Mouse (Mus musculus): Measurements from ENCODE around the gene Rnd3.

Gene Rnd3

DNA sequence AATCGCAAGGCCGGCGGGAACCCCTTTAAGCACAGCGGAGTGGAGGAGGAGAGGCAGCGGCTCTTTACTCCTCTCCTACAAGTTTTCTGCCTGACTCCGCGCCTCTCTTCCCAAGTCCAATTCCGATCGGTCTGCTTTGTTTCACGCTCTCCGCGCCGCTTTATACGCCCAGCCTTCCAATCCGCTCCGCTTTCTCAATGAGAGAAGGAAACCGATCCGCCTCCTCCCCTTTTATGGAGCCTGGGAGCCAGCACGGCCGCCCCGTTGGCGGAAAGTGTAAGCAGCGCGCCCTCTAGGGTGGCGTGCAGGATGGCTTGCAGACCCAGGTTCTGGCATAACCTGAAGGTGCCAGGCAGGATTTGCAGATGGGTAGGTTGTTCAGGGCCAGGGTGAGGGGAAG lies at the start of gene Rnd3:
Gene Rnd3 (minus strand): TSS at position 137 of the 400 bp plus-strand sequence.
- DNase-seq, result peak; percentile 96

DNA sequence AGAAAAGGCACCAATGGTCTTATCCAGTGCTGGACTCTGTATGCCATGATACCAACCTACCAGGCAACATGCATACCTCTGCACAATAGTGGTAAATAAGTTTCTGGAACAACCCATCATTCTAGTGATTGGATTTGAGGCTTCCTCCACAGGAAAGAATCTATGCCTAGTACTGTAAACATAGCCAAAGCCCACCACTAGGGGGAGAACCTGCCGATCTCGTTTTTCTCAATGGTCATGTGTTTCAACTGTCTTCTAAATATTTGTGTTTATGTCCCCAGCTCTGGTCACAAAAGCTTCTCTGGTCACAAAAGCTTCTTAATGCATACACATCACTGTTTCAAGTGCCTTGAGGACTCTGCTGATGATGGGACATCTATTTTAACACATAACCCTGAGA lies 43.4 kb upstream of the Rnd3 start:
- no peak for DNase-seq

DNA sequence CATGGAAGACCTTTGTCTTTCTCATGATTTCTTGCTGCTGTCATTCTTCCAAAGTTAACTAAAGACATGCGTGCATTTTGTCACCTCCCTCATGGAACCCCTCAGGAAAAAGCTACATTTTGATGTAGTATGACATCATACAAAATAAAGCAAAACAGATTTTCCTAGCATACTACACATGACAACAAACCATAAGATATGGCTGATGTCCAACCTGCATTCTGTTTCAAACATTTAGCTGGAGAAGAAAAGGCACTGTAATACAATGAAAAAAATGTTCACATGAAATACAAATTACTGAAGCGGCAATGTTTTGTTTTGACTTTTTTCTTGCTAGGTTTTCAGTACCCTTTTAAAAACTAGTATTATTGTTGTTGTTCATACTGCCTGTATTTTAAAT lies 36.9 kb upstream of the Rnd3 start:
- no peak for DNase-seq

DNA sequence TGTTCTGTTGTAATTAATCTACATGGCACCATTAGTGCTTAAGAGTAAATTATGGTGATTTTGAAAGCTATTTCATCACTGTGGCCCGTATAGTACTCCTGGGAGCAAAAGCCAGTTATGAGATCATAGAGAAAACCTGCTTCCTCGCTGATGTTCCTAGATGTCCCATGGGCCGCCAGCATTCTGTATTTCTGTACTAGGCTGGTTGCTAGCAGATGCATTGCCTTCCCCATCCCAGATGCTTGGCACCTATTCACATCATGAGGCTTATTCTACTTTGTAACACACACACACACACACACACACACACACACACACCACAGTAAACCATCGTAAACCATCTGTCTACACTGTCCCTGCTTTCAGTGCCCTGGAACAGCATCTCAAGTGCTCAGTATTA lies 34.1 kb upstream of the Rnd3 start:
- DNase-seq, result no peak

DNA sequence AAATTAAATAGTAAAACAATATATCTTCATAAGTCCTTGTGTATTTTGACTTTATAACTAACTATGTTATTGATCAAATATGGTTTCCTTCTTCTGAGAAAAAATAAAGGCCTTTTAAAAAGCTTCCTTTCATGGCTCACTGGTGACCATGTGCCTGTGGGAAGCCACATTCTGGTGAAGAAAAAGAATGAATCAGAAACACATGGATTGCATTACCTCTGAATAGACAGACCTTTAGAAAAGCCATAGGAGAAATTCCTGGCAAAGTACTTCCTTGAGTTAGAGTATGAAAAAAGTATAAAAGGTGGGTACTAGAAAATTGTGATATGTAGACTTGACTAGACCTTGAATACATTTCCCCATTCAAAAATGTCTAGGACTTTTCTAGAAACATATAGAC lies 32.5 kb upstream of the Rnd3 start:
- no peak for DNase-seq

DNA sequence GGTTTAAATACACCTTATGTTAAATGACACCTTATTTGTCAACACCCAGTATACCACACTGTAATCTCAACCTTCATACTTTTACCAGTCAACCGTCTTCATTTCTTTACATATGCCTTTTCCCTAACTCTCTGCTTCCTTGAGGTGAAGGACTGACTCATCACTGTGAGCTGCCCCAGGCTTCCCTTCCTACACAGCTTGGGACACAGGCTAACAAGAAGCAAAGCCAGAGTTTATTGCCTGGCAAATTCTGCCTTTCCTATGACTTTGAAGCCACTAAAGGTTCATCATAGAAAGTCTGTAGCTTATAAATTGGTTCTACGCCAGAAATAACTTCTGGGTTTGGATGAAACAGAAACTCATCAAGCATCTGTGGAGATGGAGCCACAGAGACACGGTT lies 30.2 kb upstream of the Rnd3 start:
- DNase-seq, result no peak

DNA sequence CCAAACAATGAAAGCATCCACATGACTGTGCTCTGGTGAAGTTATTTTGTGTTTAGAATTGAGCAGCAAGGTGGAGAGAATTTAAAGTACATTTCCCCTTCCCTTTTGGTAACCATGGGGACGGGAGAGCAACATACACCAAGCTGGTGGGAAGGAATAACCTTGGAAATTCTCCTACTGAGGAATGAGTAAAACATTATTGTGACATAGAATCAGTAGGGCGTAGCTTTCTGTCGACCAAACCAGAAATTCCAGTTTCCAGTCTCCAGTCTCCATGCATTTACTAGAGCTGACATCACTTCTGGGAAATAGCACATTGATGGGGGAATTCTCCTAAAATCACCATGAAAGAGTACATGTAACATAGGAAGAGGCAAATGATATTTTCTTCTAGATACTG lies 28.7 kb upstream of the Rnd3 start:
- no peak for DNase-seq

DNA sequence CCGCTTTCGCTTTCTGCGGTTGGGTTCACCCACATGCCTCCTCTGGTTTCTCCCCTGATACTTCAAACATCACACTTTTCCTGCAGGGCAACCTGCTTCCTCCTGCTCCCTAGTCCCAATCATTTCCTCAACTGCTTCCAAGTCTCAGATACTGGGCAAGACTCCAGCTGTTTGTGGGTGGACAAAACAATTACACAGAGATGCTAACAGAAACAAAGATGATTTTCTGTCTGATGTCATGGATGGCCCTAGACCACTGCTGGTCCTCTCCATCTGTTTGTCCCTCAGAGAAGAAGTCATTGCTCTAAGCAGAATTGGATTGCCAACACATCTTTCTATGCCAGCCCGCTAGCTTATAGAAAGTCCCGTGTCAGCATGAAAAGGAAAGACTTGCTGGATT lies 26.4 kb upstream of the Rnd3 start:
- peak in 1 of 2 experiments; percentile 7 for DNase-seq

DNA sequence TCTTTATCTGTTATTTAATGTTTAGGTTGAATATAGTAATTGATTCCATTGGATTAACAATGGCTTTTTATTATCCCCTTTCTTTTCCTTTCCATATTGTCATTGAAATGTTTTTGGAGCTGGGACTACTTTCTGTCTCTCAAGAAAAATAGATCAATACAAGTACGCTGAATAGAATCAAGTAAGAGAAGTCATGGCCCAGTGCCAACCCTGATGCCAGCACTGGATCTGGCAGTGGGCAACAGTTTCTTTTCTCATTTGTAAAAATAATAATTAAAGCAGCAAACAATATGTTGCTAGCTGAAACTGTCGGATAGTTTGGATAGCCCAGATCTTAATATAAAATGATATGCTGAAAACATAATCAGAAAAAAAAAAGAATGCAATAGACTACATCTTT lies 12.2 kb upstream of the Rnd3 start:
- DNase-seq, result no peak

DNA sequence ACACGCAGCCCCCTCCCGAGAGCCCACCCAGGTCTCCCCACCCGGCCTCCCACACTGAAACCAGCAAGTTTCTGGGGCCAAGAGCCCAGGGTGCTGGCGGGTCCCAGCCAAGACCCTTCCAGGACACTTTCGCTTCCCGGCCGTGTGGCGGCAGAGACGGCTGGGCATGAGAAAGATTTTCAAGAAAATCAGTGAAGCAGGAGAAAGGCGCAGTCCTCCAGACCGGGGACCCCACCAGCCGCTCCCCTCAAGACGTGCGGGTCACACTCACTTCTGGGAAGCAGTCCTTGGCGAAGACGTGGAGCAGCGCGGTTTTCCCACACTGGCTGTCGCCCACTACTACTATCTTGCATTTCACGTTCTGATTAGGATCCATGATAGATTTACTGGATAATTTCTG lies 457 bp downstream of the Rnd3 start:
- DNase-seq, result peak; percentile 51 to 53

DNA sequence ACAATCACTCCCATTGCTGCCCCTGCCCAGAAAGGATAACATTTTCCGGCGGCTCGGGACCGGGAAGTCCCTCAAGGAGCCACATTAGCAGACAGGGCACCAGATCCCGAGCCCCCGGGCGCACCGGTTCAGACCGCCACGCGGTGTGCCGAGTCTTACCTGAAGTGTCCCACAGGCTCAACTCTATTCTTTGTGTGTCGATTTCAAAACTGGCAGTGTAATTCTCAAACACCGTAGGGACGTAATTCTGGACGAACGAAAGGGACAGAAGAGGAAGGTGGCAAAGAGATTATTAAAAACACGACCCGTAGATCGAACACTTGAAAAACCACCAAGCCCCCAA lies 875 bp downstream of the Rnd3 start:
- no peak for DNase-seq

DNA sequence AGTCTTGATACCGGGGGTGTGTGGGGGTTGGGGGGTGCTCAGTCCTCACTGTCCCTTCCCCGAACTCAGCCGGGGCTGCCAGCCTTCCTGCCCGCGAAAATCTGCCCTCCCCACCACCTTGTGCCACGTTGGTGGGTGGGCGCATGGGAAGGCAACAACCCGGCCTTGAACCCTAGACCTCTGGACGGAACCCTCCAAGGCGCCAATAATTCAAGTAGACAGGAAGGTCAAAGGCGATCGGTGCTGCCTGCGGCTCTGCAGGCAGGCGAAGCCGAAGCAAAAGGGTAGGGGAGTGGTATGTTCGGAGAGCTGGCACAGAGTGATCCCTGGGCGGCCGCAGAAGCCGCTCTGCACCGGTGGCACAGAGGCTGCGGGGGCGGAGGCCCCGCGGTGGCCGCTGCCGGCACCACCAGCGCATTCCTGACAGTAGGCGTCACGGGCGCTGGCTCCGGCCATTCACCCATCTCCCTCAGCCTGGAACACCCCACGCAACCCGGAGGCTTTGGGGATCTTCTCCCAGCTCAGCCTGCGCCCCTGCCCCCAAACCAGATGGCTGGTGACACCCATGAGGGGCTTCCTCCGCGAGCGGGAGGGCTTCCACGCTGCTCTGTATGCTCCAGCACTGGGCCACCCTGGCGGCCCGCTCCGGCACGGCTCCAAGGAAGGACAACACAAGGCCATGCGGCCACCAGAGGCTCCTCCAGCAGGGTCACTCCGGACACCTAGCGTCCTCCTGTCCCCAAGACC lies 1.4 kb downstream of the Rnd3 start:
- DNase-seq, result peak; percentile 88 to 90

DNA sequence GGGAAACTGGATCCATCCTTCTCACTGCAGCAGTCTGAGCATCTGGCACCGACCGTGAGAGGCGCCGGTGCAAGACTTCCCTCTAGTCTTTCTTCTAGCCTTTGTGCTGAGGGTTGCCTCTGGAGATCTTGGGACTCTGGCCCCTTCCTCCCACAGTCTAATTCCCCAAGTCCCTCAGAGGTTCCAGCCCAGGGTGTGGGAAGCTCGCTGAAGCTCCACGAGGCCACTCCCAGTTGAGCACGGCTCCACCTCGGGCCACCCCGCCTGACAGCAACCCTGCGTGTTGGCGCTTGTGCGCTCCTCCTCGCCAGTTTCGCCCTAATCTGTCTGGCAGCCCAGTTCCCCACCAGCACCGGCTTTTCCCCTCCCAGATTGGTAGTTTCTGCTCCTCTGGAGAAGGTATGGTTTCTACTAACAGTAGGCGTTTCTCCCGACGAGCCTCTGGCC lies 2.0 kb downstream of the Rnd3 start:
- DNase-seq, result peak; percentile 83 to 88

DNA sequence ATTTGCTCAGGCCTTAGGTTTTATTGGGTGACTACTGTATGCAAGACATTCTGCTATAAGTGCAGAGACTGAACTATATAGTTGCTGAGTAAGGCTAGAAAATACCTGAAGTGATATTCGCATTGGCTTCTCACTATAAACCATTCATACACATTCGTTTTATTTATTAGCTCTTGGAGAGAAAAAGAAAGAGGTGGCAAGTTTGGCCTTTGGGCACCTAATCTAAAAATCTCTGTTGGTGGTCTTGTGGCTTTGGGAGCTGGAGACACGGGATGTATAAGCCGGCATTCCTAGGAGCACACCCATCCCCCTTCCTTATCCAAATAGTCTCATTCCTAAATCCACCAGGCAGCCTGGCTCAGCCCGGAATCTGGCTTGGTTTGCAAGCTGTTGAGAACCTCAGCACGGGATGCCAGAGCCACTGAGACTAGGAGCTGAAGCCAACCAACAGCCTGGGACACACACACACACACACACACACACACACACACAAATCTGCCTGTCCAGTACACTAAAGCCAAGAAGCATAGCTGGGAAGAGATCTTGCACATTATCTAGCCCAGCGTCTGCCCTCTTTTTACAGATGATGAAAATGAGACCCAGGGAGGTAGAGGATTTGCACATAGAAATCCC lies 3.0 kb downstream of the Rnd3 start:
- peak; percentile 46 to 75 for DNase-seq

DNA sequence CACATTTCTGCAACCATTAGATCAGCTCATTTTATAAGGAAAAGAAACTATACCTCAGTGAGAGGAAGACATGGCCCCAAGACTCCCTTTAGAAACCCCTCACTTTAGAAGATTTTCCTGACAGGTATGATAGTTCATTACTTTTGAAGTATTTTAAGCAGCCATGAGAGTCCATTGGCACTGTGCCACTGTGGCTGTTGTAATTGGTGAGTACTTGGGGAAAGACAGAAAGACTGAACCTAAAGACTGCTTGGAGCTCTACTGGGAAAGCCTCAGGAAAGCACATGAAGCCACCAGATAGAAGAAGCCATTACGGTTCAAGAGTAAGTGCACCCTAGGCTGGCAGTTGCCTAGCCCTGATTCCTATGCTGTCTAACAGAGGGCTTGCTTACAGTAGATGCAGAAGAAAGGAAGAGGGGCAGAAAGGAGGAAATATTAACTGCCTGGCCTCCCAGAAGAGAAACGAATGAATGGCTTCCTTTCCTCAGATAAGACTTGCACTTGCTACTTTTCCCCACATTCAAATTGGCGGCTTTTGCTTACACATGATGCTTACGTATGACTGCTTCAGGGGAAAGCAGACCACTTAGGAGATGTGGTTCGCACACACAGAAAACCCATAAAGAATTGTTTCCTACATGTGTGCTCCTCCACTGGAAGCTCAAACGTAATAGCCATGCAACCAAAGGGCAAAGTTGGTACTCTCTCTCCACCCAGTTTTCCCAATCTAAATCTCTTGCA lies 4.4 kb downstream of the Rnd3 start:
- DNase-seq, result no peak

DNA sequence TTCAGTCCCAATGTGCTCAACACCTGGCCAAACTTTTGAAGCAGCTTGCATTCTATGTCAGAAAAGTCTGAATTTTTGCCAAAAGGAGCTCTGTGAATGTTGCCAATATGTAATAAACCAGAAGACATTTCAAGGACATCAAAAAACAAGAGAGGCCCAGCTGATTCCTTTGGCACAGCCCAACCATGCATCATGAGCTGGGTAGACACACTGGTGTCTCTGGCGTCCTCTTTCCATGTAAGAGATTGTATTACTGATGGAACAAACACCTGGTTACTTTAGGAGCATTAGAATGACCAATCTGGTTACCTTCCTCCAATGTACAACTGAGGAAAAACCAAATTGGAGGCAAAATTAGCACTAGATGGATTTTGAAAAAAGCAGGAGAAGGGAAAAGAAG lies 6.5 kb downstream of the Rnd3 start:
- no peak for DNase-seq

DNA sequence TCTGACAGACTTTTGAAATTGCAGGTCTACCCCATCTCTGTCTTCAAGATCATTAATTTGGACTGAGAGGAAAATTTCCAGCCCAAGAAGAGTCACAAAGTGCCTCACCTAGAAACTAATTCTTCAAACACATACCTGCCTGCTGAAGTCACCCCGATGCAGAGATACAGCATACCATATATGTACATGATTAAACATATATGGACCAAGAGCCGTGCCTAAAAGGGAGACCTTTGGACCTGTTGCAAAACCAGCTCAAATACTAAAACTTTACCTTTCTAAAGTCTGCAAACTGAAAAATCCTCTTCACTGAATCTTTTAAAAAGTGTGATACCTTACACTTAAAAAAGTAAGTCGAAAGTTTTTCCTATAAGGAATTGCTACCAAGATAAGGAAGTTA lies 7.6 kb downstream of the Rnd3 start:
- no peak for DNase-seq

DNA sequence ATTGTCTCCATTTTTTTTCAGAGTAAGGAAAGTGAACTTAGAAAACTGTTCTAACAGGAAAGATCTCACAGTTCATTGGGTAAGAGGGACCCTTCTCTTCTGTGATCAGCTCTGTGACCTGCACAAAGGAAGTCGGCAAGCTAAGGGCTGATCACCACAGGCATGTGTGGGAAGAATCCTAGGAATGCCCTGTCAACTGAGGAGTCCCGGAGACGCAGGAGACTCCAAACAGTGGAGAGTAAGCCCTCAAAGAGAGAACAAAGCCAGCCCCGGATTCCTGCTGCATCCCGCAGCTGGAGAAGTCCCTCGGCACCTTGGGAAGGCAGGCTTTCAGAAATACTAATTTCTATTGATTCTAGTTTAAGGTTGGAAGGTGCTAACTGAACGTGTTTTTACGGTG lies 8.4 kb downstream of the Rnd3 start:
- DNase-seq, result peak; percentile 13 to 28

DNA sequence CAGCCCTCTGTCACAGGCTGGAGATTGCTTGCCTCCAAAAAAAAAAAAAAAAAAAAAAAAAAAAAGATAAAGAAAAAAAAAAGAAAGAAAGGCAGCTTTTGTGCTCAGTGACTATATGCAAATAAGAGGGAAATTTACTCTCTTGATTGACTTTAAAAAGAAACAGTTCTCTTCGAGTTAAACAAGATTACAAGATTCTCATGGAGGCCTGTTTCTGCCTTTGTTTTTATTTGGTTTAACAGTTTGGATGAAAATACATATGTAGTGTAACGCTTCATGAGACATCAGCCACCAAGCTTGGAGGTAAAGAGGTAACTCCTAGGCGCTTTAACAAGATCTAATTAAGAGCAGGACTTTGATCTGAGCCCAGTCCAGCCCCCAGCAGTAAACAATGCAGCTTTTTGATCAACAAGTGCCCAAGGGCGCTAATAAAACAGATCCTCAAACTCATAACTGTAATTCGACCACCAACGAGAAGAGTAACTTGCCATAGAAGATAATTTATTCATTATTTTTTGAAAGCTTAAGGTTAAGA lies 8.9 kb downstream of the Rnd3 start:
- no peak for DNase-seq

DNA sequence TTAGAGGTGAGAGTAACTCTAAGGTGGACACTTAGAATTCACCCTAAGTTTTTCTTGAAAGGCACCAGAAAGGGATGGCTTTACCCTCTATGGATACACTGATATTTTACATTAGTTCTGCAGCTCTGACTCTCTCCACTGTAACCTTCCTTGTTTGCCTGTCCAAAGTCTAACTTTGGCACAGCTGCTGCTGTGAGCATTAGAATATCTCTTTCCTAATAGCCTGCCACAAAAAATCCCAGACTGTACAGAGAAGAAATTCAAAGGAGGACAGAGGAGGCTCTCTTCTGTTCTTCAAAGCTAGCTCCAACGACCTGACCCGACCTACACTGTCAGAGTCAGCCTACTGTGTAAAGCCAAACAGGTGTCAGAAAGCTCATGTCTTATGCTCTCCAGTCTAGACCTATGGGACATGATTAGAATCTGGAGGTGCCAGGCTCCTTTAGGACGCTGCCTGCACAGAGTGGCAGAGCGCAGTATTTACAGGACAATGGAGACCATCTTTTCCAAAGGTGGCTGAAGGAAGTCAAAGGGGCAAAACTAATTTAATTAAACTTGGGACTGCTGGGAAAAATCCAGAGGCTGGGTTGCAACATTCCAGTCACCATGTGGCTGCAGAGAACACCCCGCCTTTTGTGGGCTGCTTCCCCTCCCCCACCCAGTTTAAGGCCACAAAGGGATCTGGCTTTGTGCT lies 9.5 kb downstream of the Rnd3 start:
- DNase-seq, result peak; percentile 39 to 63

DNA sequence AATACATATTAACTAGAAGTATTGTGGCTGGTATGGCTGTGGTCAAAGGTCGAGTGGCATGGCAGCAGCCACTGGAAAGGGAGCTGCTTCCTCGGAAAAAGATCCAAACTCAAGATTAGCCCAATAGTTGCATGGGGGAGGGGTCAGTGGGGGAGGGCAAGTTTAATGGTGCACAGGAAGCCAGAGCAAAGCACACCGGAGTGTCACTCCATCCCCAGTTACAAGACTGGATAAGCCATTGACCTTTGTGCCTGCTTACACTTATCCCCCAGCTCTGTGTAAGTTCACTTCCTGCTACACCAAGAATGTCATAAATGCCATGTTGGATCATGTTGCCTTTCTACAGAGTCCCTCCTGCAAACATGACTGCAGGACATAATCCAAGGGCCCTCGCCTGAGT lies 11.2 kb downstream of the Rnd3 start:
- DNase-seq, result no peak

DNA sequence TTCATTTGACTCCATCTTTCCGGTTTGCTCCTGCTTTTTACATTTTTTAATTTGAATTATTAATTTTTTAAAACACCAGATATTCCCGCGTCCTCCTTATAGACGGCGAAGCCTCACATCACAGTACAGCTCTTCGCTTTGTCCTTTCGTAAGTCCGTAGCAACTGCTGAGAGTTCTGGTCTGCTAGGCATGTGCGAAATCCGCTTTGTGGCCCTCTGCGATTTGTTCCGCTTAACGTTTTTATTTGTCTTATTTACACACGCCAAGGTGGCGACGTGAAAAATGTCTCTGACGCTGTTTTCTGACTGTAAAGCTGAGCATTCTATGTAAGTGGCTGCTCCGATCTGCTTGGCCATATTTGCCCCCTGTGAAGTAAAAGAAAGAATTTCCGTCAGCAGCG lies 16.7 kb downstream of the Rnd3 start:
- no peak for DNase-seq

DNA sequence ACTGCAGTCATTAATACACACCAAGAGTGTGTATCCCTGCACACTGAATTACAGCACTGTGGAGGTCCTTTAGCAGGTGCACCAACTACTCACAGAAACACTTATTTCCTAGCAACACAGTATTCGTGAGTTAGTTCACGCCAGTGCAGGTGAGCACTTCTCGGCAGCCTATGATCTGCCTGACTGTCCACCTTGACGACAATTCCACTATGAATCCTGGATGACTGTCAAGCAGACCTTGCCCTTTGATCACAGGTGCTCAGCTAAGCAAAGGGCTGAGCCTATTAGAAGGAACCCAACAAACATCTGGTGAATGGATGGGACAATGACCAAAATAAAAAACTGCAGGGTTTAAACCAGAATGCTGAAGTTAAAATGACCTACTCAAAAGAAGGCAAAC lies 20.8 kb downstream of the Rnd3 start:
- DNase-seq, result no peak
